Mouse (Mus musculus) left cerebral cortex, adult 11 months (tissue): Measurements from ENCODE around the gene Clec2g.

Experiments
- DNase-seq: peaks from one replicate; pipeline ENCODE4 v3.0.0; 2022; ENCODE audit warnings: low spot score

The Clec2g gene

DNA sequence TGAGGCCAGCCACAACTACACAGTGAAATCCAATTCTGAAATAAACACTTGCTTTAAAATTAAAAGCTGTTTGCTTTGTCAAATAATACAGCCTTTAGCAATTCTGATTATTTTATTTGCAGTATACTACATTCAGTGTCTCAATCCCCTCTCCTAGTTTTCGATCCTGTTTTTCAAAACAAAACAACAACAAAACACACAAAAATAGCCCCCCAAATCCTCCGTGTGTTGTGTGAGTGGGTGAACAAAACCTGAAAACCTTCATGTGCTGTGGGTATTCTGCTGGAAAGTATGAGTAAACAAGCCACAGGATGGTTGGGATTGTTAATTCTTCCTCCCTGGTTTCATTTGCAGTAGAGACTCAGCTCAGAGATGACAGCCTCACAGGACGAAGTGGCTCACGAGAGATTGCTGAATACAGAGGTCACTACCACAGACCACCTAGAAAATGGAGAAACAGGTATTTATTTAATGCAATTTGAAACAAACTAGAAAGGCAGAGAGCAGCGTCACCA lies 79.6 kb downstream of the Clec2g start:
- DNase-seq, result no peak

DNA sequence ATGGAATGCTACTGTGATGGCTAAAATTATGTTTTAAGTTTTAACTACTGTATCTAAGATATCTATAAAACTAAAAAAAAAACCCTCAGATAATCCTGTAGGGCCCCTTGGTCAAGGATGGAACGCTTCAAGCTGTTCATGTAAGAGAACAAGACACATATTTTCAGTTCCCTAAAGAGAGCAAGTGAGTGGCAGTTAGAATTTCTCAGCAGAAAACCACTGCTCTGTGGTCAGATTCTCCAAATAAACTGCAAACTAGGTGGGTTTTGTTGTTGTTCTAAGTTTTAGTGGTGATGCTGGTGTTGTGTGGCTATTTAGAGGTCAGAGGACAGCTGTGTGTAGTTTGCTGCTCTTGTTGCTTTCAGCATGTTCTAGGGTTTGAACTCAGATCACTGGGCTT lies 80.2 kb downstream of the Clec2g start:
- DNase-seq, result no peak

- DNase-seq, result no peak
These were observed 93.5 kb downstream of the Clec2g start for GRCm38 (mm10) chr6:129027451-129028248.

DNA sequence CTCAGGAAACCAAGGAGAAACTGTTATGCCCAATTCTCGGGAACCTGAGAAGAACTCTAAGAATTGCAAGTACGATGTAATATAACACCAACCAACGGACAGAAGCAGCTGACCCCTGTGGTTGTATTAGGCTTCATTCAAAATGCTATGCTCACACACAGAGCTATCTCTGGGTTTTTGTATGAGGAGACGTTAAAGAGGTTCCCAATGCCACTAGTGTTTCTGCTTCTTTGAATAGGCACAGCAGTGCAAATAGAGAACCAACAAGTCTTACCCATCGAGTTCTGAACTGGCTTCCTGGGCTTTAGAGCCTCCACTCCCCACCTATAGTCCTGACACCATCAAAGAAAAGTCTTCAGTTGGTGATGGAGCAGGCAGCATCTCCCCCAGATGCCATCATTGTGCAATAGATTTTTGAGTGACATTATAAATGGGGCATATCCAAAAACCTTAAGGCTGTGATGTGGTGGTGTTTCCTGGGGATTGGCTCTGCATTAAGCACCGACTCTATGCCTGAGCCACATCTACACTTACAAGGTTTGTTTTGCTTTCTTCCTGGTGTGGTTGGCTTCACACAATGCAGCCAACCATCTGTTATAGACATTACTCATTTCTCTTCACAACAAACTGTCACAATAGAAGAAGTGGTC lies 96.1 kb downstream of the Clec2g start:
- DNase-seq, result no peak

- DNase-seq, result no peak
These were observed 96.8 kb downstream of the Clec2g start for GRCm38 (mm10) chr6:129030964-129031363.

- DNase-seq, result no peak
These were observed 99.2 kb downstream of the Clec2g start for GRCm38 (mm10) chr6:129033397-129033796.
